8 mouse cellular contexts compared by ENCODE assay signal in genomic region chr1:185203196-185203908, GRCm38 (mm10). TPM values are rescaled to one million over a fixed set of nuclear protein-coding genes. Genes with fewer than 3 reads are reported as not detected.
DNase-seq lines count a peak whose midpoint lies in the region; ATAC-seq and TF ChIP-seq lines count a peak whose summit lies in the region.

No protein-coding gene starts in this region.

- WGBS in kidney, adult 2 months = 2% methylated on average over 23 of the region's 23 CpGs
- 3% methylated on average over 23 of the region's 23 CpGs for WGBS in lung, postnatal 0 days

- H3K4me3 ChIP-seq in layer of hippocampus, adult 2 months = peak overlapping the region; percentile 96
- peak overlapping the region; percentile 59 for H3K4me3 ChIP-seq in kidney, adult 2 months (ENCODE audit: insufficient read depth, low read depth, low read length)
- peak overlapping the region; percentile 84 for H3K4me3 ChIP-seq in lung, postnatal 0 days (ENCODE audit: low read depth, low read length)

- no peak for TF ChIP-seq POLR2A in kidney, adult 2 months (IDR thresholded peaks at IDR 0.05; ENCODE audit: low read depth, low read length)

- peak overlapping the region; percentile 97 for H3K27ac ChIP-seq in layer of hippocampus, adult 2 months
- H3K27ac ChIP-seq in kidney, adult 2 months (ENCODE audit: insufficient read depth, low read depth, low read length) = peak overlapping the region; percentile 46
- peak overlapping the region; percentile 93 for H3K27ac ChIP-seq in lung, postnatal 0 days (ENCODE audit: low read length)

- intact Hi-C loops in left cerebral cortex, postnatal 10 days (cut with DNase I) = no loop called here

- H3K9me3 ChIP-seq in lung, postnatal 0 days (ENCODE audit: low read length) = no peaks in the 10 kb centered on the region

- DNase-seq in layer of hippocampus, adult 2 months (ENCODE audit: low spot score in 2 of 2) = no peak
- DNase-seq in layer of hippocampus, postnatal 25 days (ENCODE audit: extremely low spot score in 1 of 2, low spot score in 1 of 2) = no peak
- DNase-seq in cerebellum, adult 9-11 months = peak; percentile 30
- peak; percentile 46 to 71 for DNase-seq in heart, adult 18-20 months
- peak; percentile 42 for DNase-seq in kidney, adult 2 months
- peak; percentile 89 for DNase-seq in lung, postnatal 0 days (ENCODE audit: low spot score)
- peak; percentile 36 for DNase-seq in skeletal muscle tissue, adult 2 months (ENCODE audit: low read depth, low spot score)
- DNase-seq in left cerebral cortex, postnatal 10 days (ENCODE audit: extremely low spot score in 1 of 2, low spot score in 2 of 2) = no peak

- TF ChIP-seq CTCF in layer of hippocampus, adult 2 months (conservative IDR thresholded peaks at IDR 0.05) = no peak
- TF ChIP-seq CTCF in kidney, adult 2 months (conservative IDR thresholded peaks at IDR 0.05; ENCODE audit: insufficient read depth, insufficient read length, low read depth, low read length) = no peak
- TF ChIP-seq CTCF in lung, postnatal 0 days (IDR thresholded peaks at IDR 0.05) = no peak

- TF ChIP-seq EP300 in lung, postnatal 0 days (IDR thresholded peaks at IDR 0.05) = peak; percentile 9; the same call in 1 of the 2 replicates

- H3K4me1 ChIP-seq in kidney, adult 2 months (ENCODE audit: control insufficient read depth, insufficient read depth, low read length) = peaks cover 6% of the 10 kb centered on the region; the same call in 1 of the 2 replicates
- peaks cover 6% of the 10 kb centered on the region; the same call in 1 of the 2 replicates for H3K4me1 ChIP-seq in lung, postnatal 0 days (ENCODE audit: insufficient read depth, low read depth, low read length)

- H3K36me3 ChIP-seq in kidney, adult 2 months (ENCODE audit: control insufficient read depth, insufficient read depth, low read length) = no peaks in the 10 kb centered on the region
- H3K36me3 ChIP-seq in lung, postnatal 0 days (ENCODE audit: insufficient read depth, low read length) = no peaks in the 10 kb centered on the region

- peak; percentile 29 for ATAC-seq in lung, postnatal 0 days

- H3K4me2 ChIP-seq in lung, postnatal 0 days (replicated peaks; ENCODE audit: low read depth, low read length) = peak overlapping the region; percentile 81

- H3K27me3 ChIP-seq in kidney, adult 2 months (replicated peaks; ENCODE audit: control insufficient read depth, insufficient read depth, low read length) = no peaks in the 10 kb centered on the region
- no peaks in the 10 kb centered on the region for H3K27me3 ChIP-seq in lung, postnatal 0 days (replicated peaks; ENCODE audit: insufficient read depth, low read length)

- peak overlapping the region; percentile 59 for H3K9ac ChIP-seq in lung, postnatal 0 days (replicated peaks; ENCODE audit: low read depth)

RNA-seq across cellular contexts. Expression of gene Rab3gap2, which starts 0.6 kb away (rescaled TPM):
- total RNA-seq in layer of hippocampus, adult 2 months (2021) = 10 to 100 TPM; 65.8 to 70.8 TPM
- 10 to 100 TPM; 60.0 to 65.3 TPM for total RNA-seq in layer of hippocampus, postnatal 25 days (2021)
- 10 to 100 TPM; 21.5 to 22.7 TPM for total RNA-seq in heart, adult 18-20 months (2021)
- polyA plus RNA-seq in kidney, adult 2 months (2012; rRNA removed) = 14.5 and 15.3 TPM in 2 replicates
- polyA plus RNA-seq in lung, postnatal 0 days (2015; fragmentation: Nextera tagmentation; extraction: Ambion mirVana) = 14.5 and 15.1 TPM in 2 replicates
- total RNA-seq in left cerebral cortex, postnatal 10 days (2021) = 10 to 100 TPM; 61.3 to 63.3 TPM

Comparison
In these comparisons a context has a peak if more than half of its experiments do, and no peak if none do; other contexts are left out.
1. DNase-seq: peak in cerebellum, adult 9-11 months (single experiment), heart, adult 18-20 months (2 of 2), kidney, adult 2 months (single experiment), lung, postnatal 0 days (single experiment) and skeletal muscle tissue, adult 2 months (single experiment); none in layer of hippocampus, adult 2 months (0 of 2), layer of hippocampus, postnatal 25 days (0 of 2) and left cerebral cortex, postnatal 10 days (0 of 2).
2. H3K27ac ChIP-seq: peak in every context shown above with its lines; median percentile 97 in layer of hippocampus, adult 2 months; 93 in lung, postnatal 0 days; 46 in kidney, adult 2 months.
3. Peak in every context shown above with its lines, with median percentiles within 50 percentile points of each other: H3K4me3 ChIP-seq.